Mouse (Mus musculus): Measurements from ENCODE around the gene Fubp1. TPM values are rescaled to one million over a fixed set of nuclear protein-coding genes. Genes with fewer than 3 reads are reported as not detected.
A peak's percentile ranks its signal among the peaks of the same experiment; 100 is the strongest.

Fubp1 gene
- polyA plus RNA-seq, 1 experiment from 2014 or later: 178 TPM

- H3K27ac ChIP-seq: no peak overlapping the region
- 54% methylated on average over 2 of the region's 2 CpGs for WGBS
- no peak overlapping the region for H3K4me3 ChIP-seq (replicated peaks; ENCODE audit: low read depth, low read length)
- no peak overlapping the region for H3K9ac ChIP-seq (ENCODE audit: low read depth, low read length)
- ATAC-seq (replicated peaks; ENCODE audit: low FRiP score, low read depth) (peak; percentile 81), DNase-seq (ENCODE audit: low spot score) (peak; percentile 57)
- H3K27me3 ChIP-seq (ENCODE audit: insufficient read depth, low read length): no peaks in the 10 kb centered on the region
- H3K36me3 ChIP-seq (ENCODE audit: insufficient read depth, low read length): peaks cover 10% of the 10 kb centered on the region
- peak; percentile 24; the same call in 1 of the 2 replicates for TF ChIP-seq CTCF (IDR thresholded peaks at IDR 0.05; ENCODE audit: low read depth)
- H3K9me3 ChIP-seq (replicated peaks; ENCODE audit: low read length): no peaks in the 10 kb centered on the region
- H3K4me1 ChIP-seq (replicated peaks; ENCODE audit: insufficient read depth, low read length): no peaks in the 10 kb centered on the region
- no peak overlapping the region for H3K4me2 ChIP-seq (ENCODE audit: low read length)
These were observed 28.6 kb downstream of the Fubp1 start for GRCm38 (mm10) chr3:152238836-152239235.

- Histone ChIP-seq H3K27me3 (ENCODE audit: insufficient read depth, low read length) (no peaks in the 10 kb centered on the region), H3K36me3 (ENCODE audit: insufficient read depth, low read length) (peaks cover 10% of the 10 kb centered on the region), H3K4me2 (ENCODE audit: low read length) (no peak overlapping the region), H3K4me3 (replicated peaks; ENCODE audit: low read depth, low read length) (no peak overlapping the region), H3K9ac (ENCODE audit: low read depth, low read length) (no peak overlapping the region), H3K27ac (no peak overlapping the region), H3K9me3 (replicated peaks; ENCODE audit: low read length) (no peaks in the 10 kb centered on the region), H3K4me1 (replicated peaks; ENCODE audit: insufficient read depth, low read length) (no peaks in the 10 kb centered on the region)
- no peak for TF ChIP-seq CTCF (IDR thresholded peaks at IDR 0.05; ENCODE audit: low read depth)
- ATAC-seq (replicated peaks; ENCODE audit: low FRiP score, low read depth) (no peak), DNase-seq (ENCODE audit: low spot score) (no peak)
- WGBS: 97% methylated on average over 1 of the region's 1 CpGs
These were observed 29.4 kb downstream of the Fubp1 start for GRCm38 (mm10) chr3:152239592-152239991.

GRCm38 (mm10) chr3:152241098-152241497, 30.9 kb downstream of the Fubp1 start:
- H3K27ac ChIP-seq: no peak overlapping the region
- no peak overlapping the region for H3K4me2 ChIP-seq (ENCODE audit: low read length)
- H3K4me3 ChIP-seq (replicated peaks; ENCODE audit: low read depth, low read length): no peak overlapping the region
- DNase-seq (ENCODE audit: low spot score) (peak; percentile 53), ATAC-seq (replicated peaks; ENCODE audit: low FRiP score, low read depth) (no peak)
- TF ChIP-seq CTCF (IDR thresholded peaks at IDR 0.05; ENCODE audit: low read depth): no peak
- H3K36me3 ChIP-seq (ENCODE audit: insufficient read depth, low read length): peaks cover 7% of the 10 kb centered on the region
- H3K27me3 ChIP-seq (ENCODE audit: insufficient read depth, low read length): no peaks in the 10 kb centered on the region
- H3K4me1 ChIP-seq (replicated peaks; ENCODE audit: insufficient read depth, low read length): no peaks in the 10 kb centered on the region
- H3K9ac ChIP-seq (ENCODE audit: low read depth, low read length): no peak overlapping the region
- 38% methylated on average over 3 of the region's 3 CpGs for WGBS
- no peaks in the 10 kb centered on the region for H3K9me3 ChIP-seq (replicated peaks; ENCODE audit: low read length)

- H3K27ac ChIP-seq: no peak overlapping the region
- DNase-seq (ENCODE audit: low spot score) (no peak), ATAC-seq (replicated peaks; ENCODE audit: low FRiP score, low read depth) (no peak)
- H3K27me3 ChIP-seq (ENCODE audit: insufficient read depth, low read length): no peaks in the 10 kb centered on the region
- no peak for TF ChIP-seq CTCF (IDR thresholded peaks at IDR 0.05; ENCODE audit: low read depth)
- no peaks in the 10 kb centered on the region for H3K9me3 ChIP-seq (replicated peaks; ENCODE audit: low read length)
- WGBS: 70% methylated on average over 4 of the region's 4 CpGs
- no peak overlapping the region for H3K4me3 ChIP-seq (replicated peaks; ENCODE audit: low read depth, low read length)
- H3K4me2 ChIP-seq (ENCODE audit: low read length): no peak overlapping the region
- H3K4me1 ChIP-seq (replicated peaks; ENCODE audit: insufficient read depth, low read length): no peaks in the 10 kb centered on the region
- no peak overlapping the region for H3K9ac ChIP-seq (ENCODE audit: low read depth, low read length)
- 0 out of 2 replicates have a peak, but pooled peaks cover 2% of the 10 kb centered on the region for H3K36me3 ChIP-seq (ENCODE audit: insufficient read depth, low read length)
These were observed 33.1 kb downstream of the Fubp1 start for GRCm38 (mm10) chr3:152243304-152243703.

GRCm38 (mm10) chr3:152245273-152245910, 35.2 kb downstream of the Fubp1 start:
- no peak overlapping the region for H3K27ac ChIP-seq
- DNase-seq (ENCODE audit: low spot score) (peak; percentile 10), ATAC-seq (replicated peaks; ENCODE audit: low FRiP score, low read depth) (0 out of 2 replicates have a peak, but pooled peaks have one; percentile 26)
- TF ChIP-seq CTCF (IDR thresholded peaks at IDR 0.05; ENCODE audit: low read depth): peak; percentile 34; the same call in 1 of the 2 replicates
- 0 out of 2 replicates have a peak, but pooled peaks cover 2% of the 10 kb centered on the region for H3K36me3 ChIP-seq (ENCODE audit: insufficient read depth, low read length)
- no peak overlapping the region for H3K4me2 ChIP-seq (ENCODE audit: low read length)
- no peak overlapping the region for H3K4me3 ChIP-seq (replicated peaks; ENCODE audit: low read depth, low read length)
- no peaks in the 10 kb centered on the region for H3K4me1 ChIP-seq (replicated peaks; ENCODE audit: insufficient read depth, low read length)
- H3K27me3 ChIP-seq (ENCODE audit: insufficient read depth, low read length): no peaks in the 10 kb centered on the region
- no peak overlapping the region for H3K9ac ChIP-seq (ENCODE audit: low read depth, low read length)
- 78% methylated on average over 5 of the region's 5 CpGs for WGBS
- H3K9me3 ChIP-seq (replicated peaks; ENCODE audit: low read length): no peaks in the 10 kb centered on the region

GRCm38 (mm10) chr3:152247708-152248107, 37.5 kb downstream of the Fubp1 start:
- H3K9me3 ChIP-seq (replicated peaks; ENCODE audit: low read length): no peaks in the 10 kb centered on the region
- H3K36me3 ChIP-seq (ENCODE audit: insufficient read depth, low read length): 0 out of 2 replicates have a peak, but pooled peaks cover 2% of the 10 kb centered on the region
- no peak overlapping the region for H3K9ac ChIP-seq (ENCODE audit: low read depth, low read length)
- no peak overlapping the region for H3K27ac ChIP-seq
- no peak overlapping the region for H3K4me3 ChIP-seq (replicated peaks; ENCODE audit: low read depth, low read length)
- no peak for ATAC-seq (replicated peaks; ENCODE audit: low FRiP score, low read depth)
- H3K4me1 ChIP-seq (replicated peaks; ENCODE audit: insufficient read depth, low read length): no peaks in the 10 kb centered on the region
- H3K4me2 ChIP-seq (ENCODE audit: low read length): no peak overlapping the region
- no peaks in the 10 kb centered on the region for H3K27me3 ChIP-seq (ENCODE audit: insufficient read depth, low read length)
- DNase-seq (ENCODE audit: low spot score): no peak
- 84% methylated on average over 12 of the region's 12 CpGs for WGBS
- TF ChIP-seq CTCF (IDR thresholded peaks at IDR 0.05; ENCODE audit: low read depth): no peak
